Mouse (Mus musculus): ENCODE measurements at regions not wholly inside any gene's neighbourhood (a gene's known extent, or its start where the extent isn't known, plus 50 kb on each side); places are given as distances from the start of the nearest gene placed in this dataset.

GRCm38 (mm10) chrX:162282690-162283089 lies 123.2 kb upstream of the Nhs start:
- TF ChIP-seq GATA1 (IDR thresholded peaks at IDR 0.05; ENCODE audit: low read length) (no peak), TAL1 (IDR thresholded peaks at IDR 0.05; ENCODE audit: low read length) (no peak)
